Mouse (Mus musculus) erythroblast, adult 5-6 weeks (primary cell): Measurements from ENCODE around the gene Atp6v0c. TPM values are rescaled to one million over a fixed set of nuclear protein-coding genes. Genes with fewer than 3 reads are reported as not detected.
A peak's percentile ranks its signal among the peaks of the same experiment; 100 is the strongest.
"Not testable (repeated sequence)": the region's sequence is repeated elsewhere in the genome, so short reads cannot be mapped to it uniquely, and the experiment has no call there.

Experiments used
- ATAC-seq: replicated peaks from 2 replicates; pipeline ENCODE4 v1.8.0; 2016; ENCODE audit warnings: moderate number of reproducible peaks, mild to moderate bottlenecking, moderate TSS enrichment, inconsistent platforms; ENCODE audit not compliant: poor library complexity, low FRiP score, severe bottlenecking
- total RNA-seq, 2 experiments: library from RNA; stranded (forward) in 1 of 2; stranded (reverse) in 1 of 2; fragments of 150-400 nt in 1 of 2; fragments of 200-764, 138-1000 nt in 1 of 2; gene quantifications; 2 replicates each; pipeline versions ENCODE4 v1.2.3 to v1.2.4; 2015 to 2017; ENCODE audit warnings: low replicate concordance in 2 of 2

Gene Atp6v0c
- total RNA-seq, 2 experiments from 2014 or later = 97.7 to 160 TPM

- ATAC-seq = peak; percentile 17; the same call in 1 of the 2 replicates
Measured at GRCm38 (mm10) chr17:24162584-24163175, 6.8 kb downstream of the Atp6v0c start.

- ATAC-seq = no peak
Measured at GRCm38 (mm10) chr17:24161466-24161865, 8.0 kb downstream of the Atp6v0c start.

GRCm38 (mm10) chr17:24157526-24157925, 12.0 kb downstream of the Atp6v0c start:
- no peak for ATAC-seq

GRCm38 (mm10) chr17:24157121-24157520, 12.4 kb downstream of the Atp6v0c start:
- ATAC-seq = no peak

- no peak for ATAC-seq
Measured at GRCm38 (mm10) chr17:24156394-24156793, 13.1 kb downstream of the Atp6v0c start.

GRCm38 (mm10) chr17:24155742-24156141, 13.8 kb downstream of the Atp6v0c start:
- no peak for ATAC-seq

- ATAC-seq = no peak
Measured at GRCm38 (mm10) chr17:24154463-24154862, 15.0 kb downstream of the Atp6v0c start.

- ATAC-seq = peak; percentile 95
Measured at GRCm38 (mm10) chr17:24151890-24152563, 17.5 kb downstream of the Atp6v0c start.

GRCm38 (mm10) chr17:24151382-24151781, 18.1 kb downstream of the Atp6v0c start:
- ATAC-seq = no peak

GRCm38 (mm10) chr17:24150824-24151223, 18.7 kb downstream of the Atp6v0c start, which contains the start of gene Pdpk1:
TSS of gene Pdpk1 (minus strand) at chr17:24150924.
- no peak for ATAC-seq

GRCm38 (mm10) chr17:24149421-24149820, 20.1 kb downstream of the Atp6v0c start:
- no peak for ATAC-seq

- ATAC-seq = no peak
Measured at GRCm38 (mm10) chr17:24142897-24143296, 26.6 kb downstream of the Atp6v0c start.

GRCm38 (mm10) chr17:24141425-24141920, 28.0 kb downstream of the Atp6v0c start:
- ATAC-seq = peak; percentile 96

- peak; percentile 30 for ATAC-seq
Measured at GRCm38 (mm10) chr17:24140845-24141424, 28.6 kb downstream of the Atp6v0c start.

GRCm38 (mm10) chr17:24139968-24140367, 29.5 kb downstream of the Atp6v0c start:
- ATAC-seq = no peak

GRCm38 (mm10) chr17:24139256-24139655, 30.2 kb downstream of the Atp6v0c start:
- no peak for ATAC-seq

- ATAC-seq = no peak
Measured at GRCm38 (mm10) chr17:24137226-24137880, 32.1 kb downstream of the Atp6v0c start.

- ATAC-seq = no peak
Measured at GRCm38 (mm10) chr17:24134062-24134461, 35.4 kb downstream of the Atp6v0c start.

GRCm38 (mm10) chr17:24132919-24133318, 36.6 kb downstream of the Atp6v0c start:
- ATAC-seq = not testable (repeated sequence)

GRCm38 (mm10) chr17:24131570-24131969, 37.9 kb downstream of the Atp6v0c start:
- ATAC-seq = no peak
